Mouse (Mus musculus) induced T-regulatory cell, adult 2 months (primary cell): ENCODE data around the gene Ccdc13.
A peak's percentile ranks its signal among the peaks of the same experiment; 100 is the strongest.

Source experiments
- DNase-seq: peaks from one replicate; pipeline ENCODE4 v3.0.0-alpha.2; 2012; ENCODE audit warnings: low read depth

Ccdc13 gene

DNA sequence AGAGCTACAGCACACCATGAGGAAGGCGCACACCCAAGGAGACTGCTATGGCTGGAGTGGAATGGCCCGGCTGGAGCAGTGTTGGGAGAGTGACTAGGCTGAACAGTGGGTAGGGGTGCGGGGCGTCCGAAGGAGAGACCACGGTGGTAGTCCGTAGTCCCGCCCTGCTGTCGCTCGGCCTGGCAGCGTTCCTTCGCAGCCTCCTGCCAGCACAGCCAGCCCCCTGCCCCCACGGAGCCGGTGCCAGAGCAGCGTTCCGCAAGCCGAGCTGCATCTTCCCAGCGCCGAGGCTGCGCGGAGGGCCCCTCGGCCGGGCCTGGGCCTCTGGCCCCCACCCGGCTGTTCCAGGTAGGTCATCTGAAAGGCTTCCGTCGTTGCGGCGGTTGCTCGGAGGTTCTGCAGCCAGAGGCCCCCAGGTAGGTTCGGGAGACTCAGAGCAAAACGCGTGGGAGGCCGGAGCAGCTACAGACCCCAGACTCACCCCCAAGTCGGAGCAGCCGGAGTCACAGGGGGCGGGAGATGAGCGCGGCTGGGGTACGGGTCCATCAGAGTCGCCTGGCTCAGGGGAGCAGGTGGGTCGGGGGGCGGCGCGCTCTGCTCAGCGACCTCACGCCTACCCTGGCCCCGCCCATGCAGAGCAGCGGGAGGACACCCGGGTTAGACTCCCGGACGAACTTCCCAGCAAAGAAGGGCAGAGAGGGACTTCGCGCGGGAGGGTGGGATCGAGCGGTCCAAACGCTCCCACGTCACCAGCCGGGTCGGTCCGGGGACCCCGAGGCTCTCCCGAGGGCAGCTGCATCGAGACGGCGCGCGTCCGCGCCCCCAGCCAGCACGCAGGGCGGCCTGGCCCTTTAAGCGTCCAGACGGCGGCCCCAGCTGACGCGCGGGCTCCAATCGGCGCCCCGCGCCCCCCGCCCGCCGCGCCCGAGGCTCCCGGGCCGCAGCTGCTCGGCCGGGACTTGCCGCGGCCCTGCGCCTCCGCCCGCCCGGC is 79.9 kb downstream of the Ccdc13 start, which contains the start of gene Zfp651:
TSS of gene Zfp651 (plus strand) at position 240 of the 991 bp plus-strand sequence.
- DNase-seq, result peak; percentile 39

DNA sequence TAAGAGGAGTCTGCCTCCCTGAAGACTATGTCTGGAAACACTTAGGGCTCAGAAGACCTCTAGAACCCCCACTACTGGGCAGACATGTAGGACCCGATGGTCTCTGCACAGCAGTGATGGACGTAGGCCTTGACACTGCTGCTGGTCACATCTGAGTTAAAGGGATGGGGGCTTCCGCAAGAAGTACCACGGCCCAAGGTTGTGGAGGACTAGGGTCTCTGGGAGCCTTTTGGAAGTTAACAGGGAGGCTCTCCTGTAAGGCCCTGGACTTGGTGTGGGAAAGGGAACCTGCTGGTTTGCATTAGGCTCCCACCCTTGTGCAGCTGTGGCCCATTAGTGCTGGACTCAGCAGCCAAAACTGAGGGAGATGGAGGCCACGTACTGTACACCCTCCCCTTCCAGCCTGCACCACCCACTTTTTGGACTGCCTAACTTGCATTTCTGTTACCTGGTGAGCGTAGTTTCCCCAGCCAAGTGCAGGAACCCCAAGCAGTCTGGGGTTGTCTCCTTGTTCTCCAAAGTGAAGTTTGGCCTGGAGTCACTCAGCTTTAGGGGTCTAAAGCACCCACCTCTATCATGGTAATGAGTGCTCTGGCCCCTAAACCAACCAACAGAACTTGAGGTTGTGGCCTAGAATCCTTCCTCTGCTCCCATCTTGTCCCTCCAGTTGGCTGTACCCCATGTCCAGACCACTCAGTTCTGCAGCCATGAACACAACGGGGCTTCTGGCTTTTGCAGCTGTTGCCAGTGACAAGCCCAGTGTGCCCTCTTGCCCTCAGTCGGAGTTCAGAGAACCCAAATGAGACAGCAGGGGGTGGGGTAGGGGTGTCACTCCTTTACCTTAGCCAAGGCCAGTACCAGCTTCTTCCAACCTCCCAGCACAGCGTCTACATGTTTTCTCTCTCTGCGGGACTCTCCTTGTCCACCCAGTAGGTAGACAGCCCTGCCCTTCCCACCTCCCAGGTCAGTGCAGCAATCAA is 81.1 kb downstream of the Ccdc13 start:
- DNase-seq, result no peak

DNA sequence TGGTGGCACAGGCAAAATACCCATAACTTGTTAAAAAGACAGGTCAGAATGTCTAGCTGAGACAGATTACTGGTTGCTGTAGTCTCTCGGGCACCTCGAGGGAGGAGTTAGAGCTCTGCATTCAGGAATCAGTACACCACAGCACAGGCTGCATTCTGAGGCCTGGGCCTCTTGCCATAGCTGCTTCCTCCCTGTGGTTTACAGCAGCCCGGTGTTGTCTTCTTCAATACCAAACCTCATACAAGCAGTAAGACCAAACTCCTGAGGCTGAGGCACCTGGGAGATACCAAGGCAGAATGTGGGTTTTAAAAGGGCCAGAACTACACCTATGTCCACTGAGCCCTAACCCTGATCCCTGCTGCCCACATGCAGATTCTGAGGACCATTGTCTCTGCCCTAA is 81.8 kb downstream of the Ccdc13 start:
- DNase-seq, result peak; percentile 48

DNA sequence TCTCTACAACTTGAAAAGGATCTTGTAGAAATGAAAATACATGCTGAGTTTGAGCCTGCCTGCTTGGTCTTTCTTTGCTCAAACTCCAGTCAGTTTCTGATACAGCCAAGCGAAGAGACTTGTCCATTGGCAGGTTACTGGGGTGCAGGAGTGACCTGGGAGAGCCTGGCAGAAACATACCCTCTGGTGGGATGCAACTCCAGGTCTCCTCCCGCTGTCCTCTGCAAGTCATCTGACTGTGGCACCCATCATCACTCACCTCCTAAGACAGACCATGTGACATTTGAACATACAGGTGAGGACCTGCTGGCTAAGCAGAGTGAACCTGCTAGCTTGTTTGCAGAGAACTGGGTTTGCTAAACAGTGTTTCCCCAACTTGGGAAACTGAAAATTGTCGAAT is 82.5 kb downstream of the Ccdc13 start:
- DNase-seq, result no peak

DNA sequence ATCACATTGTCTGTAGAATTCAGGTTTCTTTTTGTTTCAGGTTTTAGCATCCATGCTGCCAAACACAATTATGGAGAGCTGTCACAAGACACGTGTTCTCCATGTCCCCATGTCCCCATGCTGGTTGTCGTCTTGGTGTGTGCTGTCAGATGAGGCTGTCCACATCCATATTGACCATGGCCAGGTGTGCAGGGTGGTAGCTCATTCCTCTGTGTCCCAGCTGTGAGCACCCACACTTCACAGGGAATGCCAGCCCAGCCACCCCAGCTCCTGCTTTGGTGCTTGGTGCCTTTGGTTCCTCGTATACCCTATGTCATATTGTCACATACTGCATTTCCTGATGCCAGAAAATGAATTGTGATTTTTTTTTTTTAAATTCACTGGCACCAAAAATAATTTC is 84.6 kb downstream of the Ccdc13 start:
- DNase-seq, result no peak

DNA sequence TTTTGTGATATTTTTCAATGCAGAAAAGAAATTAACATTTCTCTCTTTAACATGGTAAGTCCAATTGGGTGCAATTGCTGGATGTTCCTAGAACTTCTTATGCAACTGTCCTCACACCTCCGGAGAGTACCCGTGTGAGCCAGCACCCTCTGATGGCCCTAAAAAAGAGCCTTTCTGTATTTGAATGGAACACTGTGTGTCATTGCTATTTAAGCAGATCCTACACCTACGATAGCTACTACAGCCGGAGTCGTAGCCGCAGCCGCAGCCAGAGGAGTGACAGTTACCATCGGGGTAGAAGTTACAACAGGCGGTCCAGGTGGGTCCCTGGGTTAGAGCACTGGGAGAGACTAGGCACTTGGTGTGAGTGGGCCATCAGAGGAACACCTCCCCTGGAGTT is 86.5 kb downstream of the Ccdc13 start:
- DNase-seq, result no peak
